Mouse (Mus musculus) hindbrain, embryonic 11.5 days (tissue): Measurements from ENCODE around the gene Apba1. TPM values are rescaled to one million over a fixed set of nuclear protein-coding genes. Genes with fewer than 3 reads are reported as not detected.

Experiments
- ATAC-seq: fragments of 200-750 bp; cut with Nextera tagmentation; 2 replicates; pipeline ENCODE4 v1.8.0; 2017; ENCODE audit warnings: mild to moderate bottlenecking, moderate TSS enrichment, moderate library complexity; ENCODE audit not compliant: low FRiP score
- DNase-seq: peaks from one replicate; pipeline ENCODE4 v3.0.0-alpha.2; 2015; ENCODE audit warnings: low spot score
- H3K27ac ChIP-seq: fragments of 300-500 bp; sonication (generic); 2 replicates; pipeline ENCODE4 v1.5.1; 2014; ENCODE audit warnings: mild to moderate bottlenecking, low read depth, low read length
- H3K27me3 ChIP-seq: fragments of 300-500 bp; sonication (generic); 2 replicates; pipeline ENCODE4 v1.6.1; 2014; ENCODE audit warnings: mild to moderate bottlenecking, low read length, moderate library complexity, mixed read lengths; ENCODE audit not compliant: control insufficient read depth, insufficient read depth
- H3K36me3 ChIP-seq: fragments of 300-500 bp; sonication (generic); 2 replicates; pipeline ENCODE4 v1.6.1; 2014; ENCODE audit warnings: mild to moderate bottlenecking, low read length, moderate library complexity, mixed read lengths; ENCODE audit not compliant: control insufficient read depth, insufficient read depth
- H3K4me1 ChIP-seq: fragments of 300-500 bp; sonication (generic); replicated peaks from 2 replicates; pipeline ENCODE4 v1.6.1; 2014; ENCODE audit warnings: low read length, mixed read lengths; ENCODE audit not compliant: control insufficient read depth, insufficient read depth
- H3K4me2 ChIP-seq: fragments of 300-500 bp; sonication (generic); replicated peaks from 2 replicates; pipeline ENCODE4 v1.6.1; 2014; ENCODE audit warnings: mild to moderate bottlenecking, low read depth, low read length
- H3K4me3 ChIP-seq: fragments of 300-500 bp; sonication (generic); 2 replicates; pipeline ENCODE4 v1.5.1; 2014; ENCODE audit warnings: low read depth, low read length
- H3K9ac ChIP-seq: fragments of 300-500 bp; sonication (generic); 2 replicates; pipeline ENCODE4 v1.6.1; 2014; ENCODE audit warnings: low read depth, low read length
- H3K9me3 ChIP-seq: fragments of 300-500 bp; sonication (generic); 2 replicates; pipeline ENCODE4 v1.6.1; 2016; ENCODE audit warnings: low read length; ENCODE audit not compliant: control insufficient read depth
- WGBS: fragments of 180-500 bp; shearing (Covaris S2); extraction: QIAGEN DNeasy Blood & Tissue Kit; methylation state at CpG from one replicate; pipeline ENCODE4 v1.1.7; 2014; 5-methylcytosine and 5-hydroxymethylcytosine counted together
- polyA plus RNA-seq: library from polyadenylated mRNA; unstranded; fragments of >200 nt; fragmentation: Nextera tagmentation; extraction: Ambion mirVana; gene quantifications from 2 replicates; pipeline ENCODE4 v1.2.1, GENCODE M21; 2014

Gene Apba1
- polyA plus RNA-seq, 1 experiment from 2014 or later: 2.6 TPM

- 82% methylated on average over 5 of the region's 5 CpGs for WGBS
- no peaks in the 10 kb centered on the region for H3K9me3 ChIP-seq
- no peaks in the 10 kb centered on the region for H3K27me3 ChIP-seq
- H3K27ac ChIP-seq: no peak overlapping the region
- no peak overlapping the region for H3K4me2 ChIP-seq
- no peaks in the 10 kb centered on the region for H3K4me1 ChIP-seq
- H3K36me3 ChIP-seq: no peaks in the 10 kb centered on the region
- DNase-seq (no peak), ATAC-seq (no peak)
- no peak overlapping the region for H3K4me3 ChIP-seq
- H3K9ac ChIP-seq: no peak overlapping the region
Measured at GRCm38 (mm10) chr19:23810976-23811375, 52.3 kb downstream of the Apba1 start.

GRCm38 (mm10) chr19:23816762-23817161, 58.1 kb downstream of the Apba1 start:
- Histone ChIP-seq H3K27me3 (no peaks in the 10 kb centered on the region), H3K4me3 (no peak overlapping the region), H3K9me3 (no peaks in the 10 kb centered on the region), H3K36me3 (no peaks in the 10 kb centered on the region), H3K27ac (no peak overlapping the region), H3K4me2 (no peak overlapping the region), H3K9ac (no peak overlapping the region), H3K4me1 (no peaks in the 10 kb centered on the region)
- 80% methylated on average over 13 of the region's 13 CpGs for WGBS
- ATAC-seq (no peak), DNase-seq (no peak)

- no peak overlapping the region for H3K27ac ChIP-seq
- H3K9ac ChIP-seq: no peak overlapping the region
- no peak for DNase-seq
- 78% methylated on average over 6 of the region's 6 CpGs for whole genome bisulfite sequencing
- H3K4me1 ChIP-seq: no peaks in the 10 kb centered on the region
- no peaks in the 10 kb centered on the region for H3K27me3 ChIP-seq
- ATAC-seq: no peak
- no peaks in the 10 kb centered on the region for H3K36me3 ChIP-seq
- H3K9me3 ChIP-seq: no peaks in the 10 kb centered on the region
- H3K4me3 ChIP-seq: no peak overlapping the region
- H3K4me2 ChIP-seq: no peak overlapping the region
Measured at GRCm38 (mm10) chr19:23817196-23817595, 58.5 kb downstream of the Apba1 start.

- no peaks in the 10 kb centered on the region for H3K36me3 ChIP-seq
- H3K27ac ChIP-seq: no peak overlapping the region
- 64% methylated on average over 8 of the region's 8 CpGs for WGBS
- ATAC-seq (no peak), DNase-seq (no peak)
- no peaks in the 10 kb centered on the region for H3K27me3 ChIP-seq
- no peaks in the 10 kb centered on the region for H3K4me1 ChIP-seq
- H3K4me2 ChIP-seq: no peak overlapping the region
- H3K4me3 ChIP-seq: no peak overlapping the region
- no peak overlapping the region for H3K9ac ChIP-seq
- no peaks in the 10 kb centered on the region for H3K9me3 ChIP-seq
Measured at GRCm38 (mm10) chr19:23819882-23820281, 61.2 kb downstream of the Apba1 start.

GRCm38 (mm10) chr19:23822497-23822896, 63.8 kb downstream of the Apba1 start:
- Histone ChIP-seq H3K4me2 (no peak overlapping the region), H3K9ac (no peak overlapping the region), H3K4me3 (no peak overlapping the region), H3K36me3 (no peaks in the 10 kb centered on the region), H3K4me1 (no peaks in the 10 kb centered on the region), H3K27ac (no peak overlapping the region), H3K9me3 (no peaks in the 10 kb centered on the region), H3K27me3 (no peaks in the 10 kb centered on the region)
- WGBS: 37% methylated on average over 3 of the region's 3 CpGs
- DNase-seq (no peak), ATAC-seq (no peak)

GRCm38 (mm10) chr19:23823533-23823932, 64.8 kb downstream of the Apba1 start:
- WGBS: 91% methylated on average over 4 of the region's 4 CpGs

GRCm38 (mm10) chr19:23826251-23826650, 67.6 kb downstream of the Apba1 start:
- Histone ChIP-seq H3K9ac (no peak overlapping the region), H3K36me3 (no peaks in the 10 kb centered on the region), H3K9me3 (no peaks in the 10 kb centered on the region), H3K4me3 (no peak overlapping the region), H3K27ac (no peak overlapping the region), H3K4me1 (no peaks in the 10 kb centered on the region), H3K4me2 (no peak overlapping the region), H3K27me3 (no peaks in the 10 kb centered on the region)
- WGBS: 92% methylated on average over 8 of the region's 8 CpGs
- DNase-seq (no peak), ATAC-seq (no peak)

More at GRCm38 (mm10) chr19:23823533-23823932, 64.8 kb downstream of the Apba1 start:
- ATAC-seq: no peak
- Histone ChIP-seq H3K4me3 (no peak overlapping the region), H3K36me3 (no peaks in the 10 kb centered on the region), H3K27ac (no peak overlapping the region), H3K27me3 (no peaks in the 10 kb centered on the region), H3K4me1 (no peaks in the 10 kb centered on the region), H3K9ac (no peak overlapping the region), H3K9me3 (no peaks in the 10 kb centered on the region), H3K4me2 (no peak overlapping the region)
- DNase-seq: no peak

GRCm38 (mm10) chr19:23830761-23831160, 72.1 kb downstream of the Apba1 start:
- H3K4me2 ChIP-seq: no peak overlapping the region

GRCm38 (mm10) chr19:23833685-23834682, 75.3 kb downstream of the Apba1 start:
- no peaks in the 10 kb centered on the region for H3K36me3 ChIP-seq
- WGBS: 54% methylated on average over 14 of the region's 14 CpGs
- H3K4me1 ChIP-seq: no peaks in the 10 kb centered on the region; the same call in 1 of the 2 replicates
- H3K4me2 ChIP-seq: no peak overlapping the region
- no peaks in the 10 kb centered on the region for H3K27me3 ChIP-seq
- H3K27ac ChIP-seq: no peak overlapping the region
- ATAC-seq: peak; percentile 35; the same call in 1 of the 2 replicates
- no peak overlapping the region for H3K4me3 ChIP-seq
- no peaks in the 10 kb centered on the region for H3K9me3 ChIP-seq
- no peak for DNase-seq
- H3K9ac ChIP-seq: no peak overlapping the region

More at GRCm38 (mm10) chr19:23830761-23831160, 72.1 kb downstream of the Apba1 start:
- no peaks in the 10 kb centered on the region for H3K36me3 ChIP-seq
- H3K27ac ChIP-seq: no peak overlapping the region
- H3K27me3 ChIP-seq: no peaks in the 10 kb centered on the region
- WGBS: 89% methylated on average over 7 of the region's 7 CpGs
- no peaks in the 10 kb centered on the region; the same call in 1 of the 2 replicates for H3K4me1 ChIP-seq
- no peaks in the 10 kb centered on the region for H3K9me3 ChIP-seq
- no peak overlapping the region for H3K9ac ChIP-seq
- ATAC-seq (no peak), DNase-seq (no peak)
- no peak overlapping the region for H3K4me3 ChIP-seq
